Mouse (Mus musculus): ENCODE measurements around the gene Trf. TPM values are rescaled to one million over a fixed set of nuclear protein-coding genes. Genes with fewer than 3 reads are reported as not detected.

The Trf gene
- polyA plus RNA-seq, 1 experiment: not detected

- H3K36me3 ChIP-seq (ENCODE audit: control insufficient read depth, insufficient read depth): no peaks in the 10 kb centered on the region
- H3K79me3 ChIP-seq (ENCODE audit: low read depth): no peaks in the 10 kb centered on the region
- H3ac ChIP-seq (ENCODE audit: control insufficient read depth, insufficient read length, low read depth): no peak overlapping the region
- no peaks in the 10 kb centered on the region for H3K79me2 ChIP-seq (ENCODE audit: control insufficient read depth, insufficient read depth)
- H3K27me3 ChIP-seq (ENCODE audit: control insufficient read depth, insufficient read depth, insufficient read length): peaks cover 14% of the 10 kb centered on the region
- no peak overlapping the region for H3K4me3 ChIP-seq (ENCODE audit: insufficient read depth, poor library complexity, severe bottlenecking)
- no peak for TF ChIP-seq USF1 (IDR thresholded peaks at IDR 0.05; ENCODE audit: low read depth)
Measured at GRCm38 (mm10) chr9:103229037-103229867, 992 bp downstream of the Trf start.

- Histone ChIP-seq H3K79me2 (ENCODE audit: control insufficient read depth, insufficient read depth) (no peaks in the 10 kb centered on the region), H3ac (ENCODE audit: control insufficient read depth, insufficient read length, low read depth) (no peak overlapping the region), H3K79me3 (ENCODE audit: low read depth) (no peaks in the 10 kb centered on the region), H3K36me3 (ENCODE audit: control insufficient read depth, insufficient read depth) (no peaks in the 10 kb centered on the region), H3K27me3 (ENCODE audit: control insufficient read depth, insufficient read depth, insufficient read length) (peaks cover 8% of the 10 kb centered on the region), H3K4me3 (ENCODE audit: insufficient read depth, poor library complexity, severe bottlenecking) (no peak overlapping the region)
- TF ChIP-seq FOSL1 (IDR thresholded peaks at IDR 0.05; ENCODE audit: insufficient read depth, low read length, poor library complexity, severe bottlenecking) (no peak), MYOD1 (IDR thresholded peaks at IDR 0.05; ENCODE audit: control insufficient read depth, insufficient read length, low read depth) (no peak), MYOG (IDR thresholded peaks at IDR 0.05; ENCODE audit: control insufficient read depth, extremely low read depth, insufficient read length) (no peak), CEBPB (IDR thresholded peaks at IDR 0.05; ENCODE audit: low read depth) (no peak), MAX (IDR thresholded peaks at IDR 0.05) (no peak), USF1 (IDR thresholded peaks at IDR 0.05; ENCODE audit: low read depth) (no peak), CTCF (IDR thresholded peaks at IDR 0.05; ENCODE audit: control insufficient read depth, insufficient read depth, insufficient read length) (no peak)
Measured at GRCm38 (mm10) chr9:103228370-103229003, 1.8 kb downstream of the Trf start.

DNA sequence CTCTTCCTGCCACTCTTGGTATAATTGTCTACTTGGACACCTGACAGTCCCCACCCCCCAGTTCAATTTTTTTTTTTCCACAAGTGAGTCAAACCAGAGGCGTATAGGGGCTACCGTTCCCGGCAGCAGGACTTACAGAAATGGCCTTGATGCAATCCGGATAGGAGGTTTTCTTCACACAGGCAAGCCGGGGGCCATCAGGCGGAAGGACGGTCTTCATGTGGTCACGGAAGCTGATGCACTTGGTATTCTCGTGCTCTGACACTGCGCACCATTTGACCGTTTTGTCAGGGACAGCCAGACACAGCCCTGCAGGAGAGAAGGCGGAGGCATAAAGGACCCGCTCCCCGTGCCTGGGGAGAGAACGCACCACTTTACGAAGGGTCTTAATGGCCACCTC, 2.5 kb downstream of the Trf start:
- no peak for TF ChIP-seq CEBPB (IDR thresholded peaks at IDR 0.05; ENCODE audit: low read depth)
- no peak for TF ChIP-seq MYOD1 (IDR thresholded peaks at IDR 0.05; ENCODE audit: control insufficient read depth, insufficient read length, low read depth)
- TF ChIP-seq CTCF (IDR thresholded peaks at IDR 0.05; ENCODE audit: control insufficient read depth, insufficient read depth, insufficient read length): no peak
- no peak for TF ChIP-seq USF1 (IDR thresholded peaks at IDR 0.05; ENCODE audit: low read depth)
- H3ac ChIP-seq (ENCODE audit: control insufficient read depth, insufficient read length, low read depth): no peak overlapping the region
- no peaks in the 10 kb centered on the region for H3K79me3 ChIP-seq (ENCODE audit: low read depth)
- peaks cover 8% of the 10 kb centered on the region for H3K27me3 ChIP-seq (ENCODE audit: control insufficient read depth, insufficient read depth, insufficient read length)
- no peaks in the 10 kb centered on the region for H3K36me3 ChIP-seq (ENCODE audit: control insufficient read depth, insufficient read depth)
- no peaks in the 10 kb centered on the region for H3K79me2 ChIP-seq (ENCODE audit: control insufficient read depth, insufficient read depth)
- H3K4me3 ChIP-seq (ENCODE audit: insufficient read depth, poor library complexity, severe bottlenecking): no peak overlapping the region

- no peak for TF ChIP-seq CTCF (IDR thresholded peaks at IDR 0.05; ENCODE audit: control insufficient read depth, insufficient read depth, insufficient read length)
- TF ChIP-seq FOSL1 (IDR thresholded peaks at IDR 0.05; ENCODE audit: insufficient read depth, low read length, poor library complexity, severe bottlenecking): no peak
- no peak for TF ChIP-seq USF1 (IDR thresholded peaks at IDR 0.05; ENCODE audit: low read depth)
- no peak for TF ChIP-seq MYOG (IDR thresholded peaks at IDR 0.05; ENCODE audit: control insufficient read depth, extremely low read depth, insufficient read length)
- TF ChIP-seq MAX (IDR thresholded peaks at IDR 0.05): no peak
- TF ChIP-seq MYOD1 (IDR thresholded peaks at IDR 0.05; ENCODE audit: control insufficient read depth, insufficient read length, low read depth): no peak
- TF ChIP-seq CEBPB (IDR thresholded peaks at IDR 0.05; ENCODE audit: low read depth): no peak
- Histone ChIP-seq H3ac (ENCODE audit: control insufficient read depth, insufficient read length, low read depth) (no peak overlapping the region), H3K36me3 (ENCODE audit: control insufficient read depth, insufficient read depth) (no peaks in the 10 kb centered on the region), H3K79me3 (ENCODE audit: low read depth) (no peaks in the 10 kb centered on the region), H3K4me3 (ENCODE audit: insufficient read depth, poor library complexity, severe bottlenecking) (no peak overlapping the region), H3K79me2 (ENCODE audit: control insufficient read depth, insufficient read depth) (no peaks in the 10 kb centered on the region), H3K27me3 (ENCODE audit: control insufficient read depth, insufficient read depth, insufficient read length) (peaks cover 8% of the 10 kb centered on the region)
Measured at GRCm38 (mm10) chr9:103226806-103227205, 3.4 kb downstream of the Trf start.

DNA sequence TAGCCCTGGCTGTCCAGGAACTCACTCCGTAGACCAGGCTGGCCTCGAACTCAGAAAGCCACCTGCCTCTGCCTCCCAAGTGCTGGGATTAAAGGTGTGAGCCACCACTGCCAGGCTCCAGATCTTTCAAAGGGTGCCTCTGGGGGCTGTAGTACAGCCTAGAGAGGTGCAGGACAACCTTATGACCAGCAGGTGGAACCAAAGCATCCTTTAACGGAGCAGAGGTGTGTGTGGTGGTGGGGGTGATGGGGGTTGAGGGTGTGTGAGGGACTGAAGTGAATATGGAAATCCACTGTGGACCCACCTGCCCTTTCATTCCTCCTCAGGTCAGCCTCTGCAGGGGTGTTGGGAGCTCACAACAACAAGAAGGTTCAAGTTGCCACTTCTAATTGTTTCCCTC, 4.8 kb downstream of the Trf start:
- Histone ChIP-seq H3K4me3 (ENCODE audit: insufficient read depth, poor library complexity, severe bottlenecking) (no peak overlapping the region), H3K27me3 (ENCODE audit: control insufficient read depth, insufficient read depth, insufficient read length) (peaks cover 8% of the 10 kb centered on the region), H3ac (ENCODE audit: control insufficient read depth, insufficient read length, low read depth) (no peak overlapping the region), H3K79me3 (ENCODE audit: low read depth) (no peaks in the 10 kb centered on the region), H3K79me2 (ENCODE audit: control insufficient read depth, insufficient read depth) (no peaks in the 10 kb centered on the region), H3K36me3 (ENCODE audit: control insufficient read depth, insufficient read depth) (no peaks in the 10 kb centered on the region)
- TF ChIP-seq FOSL1 (IDR thresholded peaks at IDR 0.05; ENCODE audit: insufficient read depth, low read length, poor library complexity, severe bottlenecking): no peak
- no peak for TF ChIP-seq MAX (IDR thresholded peaks at IDR 0.05)
- TF ChIP-seq MYOG (IDR thresholded peaks at IDR 0.05; ENCODE audit: control insufficient read depth, extremely low read depth, insufficient read length): no peak
- TF ChIP-seq MYOD1 (IDR thresholded peaks at IDR 0.05; ENCODE audit: control insufficient read depth, insufficient read length, low read depth): no peak
- no peak for TF ChIP-seq CEBPB (IDR thresholded peaks at IDR 0.05; ENCODE audit: low read depth)
- TF ChIP-seq USF1 (IDR thresholded peaks at IDR 0.05; ENCODE audit: low read depth): no peak
- TF ChIP-seq CTCF (IDR thresholded peaks at IDR 0.05; ENCODE audit: control insufficient read depth, insufficient read depth, insufficient read length): no peak

DNA sequence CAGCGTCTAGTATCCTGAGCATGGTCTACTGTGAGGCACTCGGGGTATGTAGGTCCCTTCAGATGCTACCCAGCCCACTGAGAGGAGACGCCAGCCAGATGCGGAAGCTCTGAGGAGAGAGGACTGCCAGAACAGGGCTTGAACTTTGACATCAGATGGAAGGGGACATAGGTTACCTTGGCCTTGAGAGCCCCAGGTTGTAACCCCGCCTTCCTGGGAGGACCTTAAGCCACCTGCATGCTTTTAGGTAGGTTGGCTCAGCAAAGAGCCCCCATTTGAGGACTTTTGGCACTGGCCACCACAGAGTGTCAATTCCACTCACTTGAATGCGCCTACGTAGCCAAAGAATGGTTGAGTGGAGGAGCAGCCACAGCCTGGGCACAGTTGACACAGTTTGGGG, 5.5 kb downstream of the Trf start:
- Histone ChIP-seq H3K79me2 (ENCODE audit: control insufficient read depth, insufficient read depth) (no peaks in the 10 kb centered on the region), H3K27me3 (ENCODE audit: control insufficient read depth, insufficient read depth, insufficient read length) (peaks cover 9% of the 10 kb centered on the region), H3K4me3 (ENCODE audit: insufficient read depth, poor library complexity, severe bottlenecking) (no peak overlapping the region), H3K36me3 (ENCODE audit: control insufficient read depth, insufficient read depth) (no peaks in the 10 kb centered on the region), H3K79me3 (ENCODE audit: low read depth) (no peaks in the 10 kb centered on the region), H3ac (ENCODE audit: control insufficient read depth, insufficient read length, low read depth) (no peak overlapping the region)
- TF ChIP-seq CEBPB (IDR thresholded peaks at IDR 0.05; ENCODE audit: low read depth) (no peak), MYOG (IDR thresholded peaks at IDR 0.05; ENCODE audit: control insufficient read depth, extremely low read depth, insufficient read length) (no peak), MAX (IDR thresholded peaks at IDR 0.05) (no peak), USF1 (IDR thresholded peaks at IDR 0.05; ENCODE audit: low read depth) (no peak), FOSL1 (IDR thresholded peaks at IDR 0.05; ENCODE audit: insufficient read depth, low read length, poor library complexity, severe bottlenecking) (no peak), CTCF (IDR thresholded peaks at IDR 0.05; ENCODE audit: control insufficient read depth, insufficient read depth, insufficient read length) (no peak), MYOD1 (IDR thresholded peaks at IDR 0.05; ENCODE audit: control insufficient read depth, insufficient read length, low read depth) (no peak)

Data from C2C12 (cell line).